Mouse (Mus musculus): ENCODE results near the gene Bad. TPM values are rescaled to one million over a fixed set of nuclear protein-coding genes. Genes with fewer than 3 reads are reported as not detected.

Gene Bad
- polyA plus RNA-seq, 1 experiment from 2014 or later: 87.4 TPM

GRCm38 (mm10) chr19:6940396-6941351, 987 bp upstream of the Bad start:
- WGBS: 24% methylated on average over 28 of the region's 29 CpGs
- Histone ChIP-seq H3K27ac (ENCODE audit: low read depth, low read length) (peak overlapping the region; percentile 48; the same call in 1 of the 2 replicates), H3K27me3 (ENCODE audit: control insufficient read depth, insufficient read depth, low read length) (peaks cover 7% of the 10 kb centered on the region), H3K36me3 (ENCODE audit: control insufficient read depth, insufficient read depth, low read length) (no peaks in the 10 kb centered on the region), H3K4me1 (ENCODE audit: control insufficient read depth, insufficient read depth, low read length) (peaks cover 22% of the 10 kb centered on the region), H3K9ac (replicated peaks; ENCODE audit: low read depth, low read length) (peak overlapping the region; percentile 82), H3K4me3 (ENCODE audit: low read depth, low read length) (peak overlapping the region; percentile 85), H3K4me2 (ENCODE audit: low read depth, low read length) (peak overlapping the region; percentile 100), H3K9me3 (ENCODE audit: control insufficient read depth, low read length) (no peaks in the 10 kb centered on the region)
- ATAC-seq (ENCODE audit: low read depth): peak; percentile 4; the same call in 1 of the 2 replicates

DNA sequence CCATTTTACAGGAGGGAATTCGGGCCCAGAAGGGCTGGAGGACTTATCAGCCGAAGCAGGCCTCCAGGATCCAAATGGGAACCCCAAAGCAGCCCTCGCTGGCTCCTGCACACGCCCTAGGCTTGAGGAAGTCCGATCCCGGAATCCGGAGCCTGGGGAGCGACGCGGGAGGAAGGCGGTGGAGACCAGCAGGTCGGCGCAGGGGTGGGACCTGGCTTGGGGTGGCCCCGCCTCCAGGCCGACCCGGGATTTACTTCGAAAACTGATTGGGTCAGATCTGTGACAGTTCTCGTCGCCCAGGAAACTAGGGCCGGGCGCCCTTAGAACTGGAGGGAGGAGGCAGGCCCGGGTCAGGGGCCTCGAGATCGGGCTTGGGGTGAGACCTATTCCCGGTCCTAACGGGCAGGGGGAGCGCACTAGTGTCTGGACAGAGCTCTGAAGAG, 609 bp downstream of the Bad start, which contains the start of gene Gpr137:
Gene Gpr137 (minus strand): TSS at position 232 of the 443 bp plus-strand sequence.
- Histone ChIP-seq H3K9ac (replicated peaks; ENCODE audit: low read depth, low read length) (peak within 1 kb of the TSS; percentile 82), H3K4me2 (ENCODE audit: low read depth, low read length) (peak within 1 kb of the TSS; percentile 100), H3K4me3 (ENCODE audit: low read depth, low read length) (peak within 1 kb of the TSS; percentile 85), H3K4me1 (ENCODE audit: control insufficient read depth, insufficient read depth, low read length) (peaks cover 22% of the 10 kb centered on the region), H3K27ac (ENCODE audit: low read depth, low read length) (peak within 1 kb of the TSS; percentile 94), H3K36me3 (ENCODE audit: control insufficient read depth, insufficient read depth, low read length) (no peaks in the 10 kb centered on the region), H3K9me3 (ENCODE audit: control insufficient read depth, low read length) (no peaks in the 10 kb centered on the region), H3K27me3 (ENCODE audit: control insufficient read depth, insufficient read depth, low read length) (no peaks in the 10 kb centered on the region)
- ATAC-seq (ENCODE audit: low read depth): peak; percentile 83
- under 1% methylated on average over 27 of the region's 27 CpGs for WGBS

DNA sequence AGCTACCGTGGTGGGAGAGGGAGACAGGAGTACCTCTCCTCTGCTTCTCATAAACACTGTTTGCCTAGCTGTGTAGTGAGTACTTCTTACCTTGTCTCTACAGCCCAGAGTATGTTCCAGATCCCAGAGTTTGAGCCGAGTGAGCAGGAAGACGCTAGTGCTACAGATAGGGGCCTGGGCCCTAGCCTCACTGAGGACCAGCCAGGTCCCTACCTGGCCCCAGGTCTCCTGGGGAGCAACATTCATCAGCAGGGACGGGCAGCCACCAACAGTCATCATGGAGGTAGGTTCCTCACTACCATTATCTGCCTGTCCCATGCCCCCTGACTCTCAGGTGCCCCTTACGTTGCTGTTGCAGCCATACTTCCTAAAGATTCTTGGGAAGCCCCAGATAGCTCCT, 1.1 kb downstream of the Bad start:
- 23% methylated on average over 5 of the region's 5 CpGs for WGBS
- 0 out of 2 replicates have a peak, but pooled peaks have one; percentile 1 for ATAC-seq (ENCODE audit: low read depth)
- Histone ChIP-seq H3K4me1 (ENCODE audit: control insufficient read depth, insufficient read depth, low read length) (peaks cover 22% of the 10 kb centered on the region), H3K27ac (ENCODE audit: low read depth, low read length) (peak overlapping the region; percentile 94), H3K4me2 (ENCODE audit: low read depth, low read length) (peak overlapping the region; percentile 100), H3K27me3 (ENCODE audit: control insufficient read depth, insufficient read depth, low read length) (no peaks in the 10 kb centered on the region), H3K4me3 (ENCODE audit: low read depth, low read length) (peak overlapping the region; percentile 85), H3K9me3 (ENCODE audit: control insufficient read depth, low read length) (no peaks in the 10 kb centered on the region), H3K9ac (replicated peaks; ENCODE audit: low read depth, low read length) (peak overlapping the region; percentile 82), H3K36me3 (ENCODE audit: control insufficient read depth, insufficient read depth, low read length) (no peaks in the 10 kb centered on the region)

- H3K27me3 ChIP-seq (ENCODE audit: control insufficient read depth, insufficient read depth, low read length): no peaks in the 10 kb centered on the region
- no peak overlapping the region for H3K4me2 ChIP-seq (ENCODE audit: low read depth, low read length)
- WGBS: 93% methylated on average over 6 of the region's 6 CpGs
- no peak for ATAC-seq (ENCODE audit: low read depth)
- H3K27ac ChIP-seq (ENCODE audit: low read depth, low read length): no peak overlapping the region
- no peak overlapping the region for H3K9ac ChIP-seq (replicated peaks; ENCODE audit: low read depth, low read length)
- H3K4me1 ChIP-seq (ENCODE audit: control insufficient read depth, insufficient read depth, low read length): peaks cover 19% of the 10 kb centered on the region
- no peak overlapping the region for H3K4me3 ChIP-seq (ENCODE audit: low read depth, low read length)
- no peaks in the 10 kb centered on the region for H3K36me3 ChIP-seq (ENCODE audit: control insufficient read depth, insufficient read depth, low read length)
- no peaks in the 10 kb centered on the region for H3K9me3 ChIP-seq (ENCODE audit: control insufficient read depth, low read length)
Measured at GRCm38 (mm10) chr19:6943709-6944108, 2.0 kb downstream of the Bad start.

DNA sequence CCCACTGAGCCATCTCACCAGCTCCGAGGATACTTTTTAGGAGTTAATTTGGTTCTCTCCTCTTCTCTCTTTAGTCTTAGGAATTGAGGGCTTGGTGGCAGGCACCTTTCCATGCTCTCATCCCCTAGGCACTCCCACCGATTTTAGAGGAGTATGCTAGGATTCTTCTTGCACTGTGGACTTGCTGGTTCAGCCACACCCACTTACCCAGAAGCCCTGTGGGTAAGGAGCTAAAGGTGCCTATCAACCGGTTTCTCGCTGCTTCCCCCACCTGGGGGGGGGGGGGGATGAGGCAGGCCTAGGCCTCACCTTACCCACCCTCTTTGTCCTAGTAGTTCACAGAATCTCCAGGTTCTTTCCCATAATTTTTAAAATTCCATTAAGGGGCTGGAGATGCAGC, 6.1 kb downstream of the Bad start:
- H3K27ac ChIP-seq (ENCODE audit: low read depth, low read length): no peak overlapping the region
- H3K9ac ChIP-seq (replicated peaks; ENCODE audit: low read depth, low read length): no peak overlapping the region
- no peaks in the 10 kb centered on the region for H3K36me3 ChIP-seq (ENCODE audit: control insufficient read depth, insufficient read depth, low read length)
- no peaks in the 10 kb centered on the region for H3K27me3 ChIP-seq (ENCODE audit: control insufficient read depth, insufficient read depth, low read length)
- peaks cover 11% of the 10 kb centered on the region; the same call in 1 of the 2 replicates for H3K4me1 ChIP-seq (ENCODE audit: control insufficient read depth, insufficient read depth, low read length)
- ATAC-seq (ENCODE audit: low read depth): no peak
- 55% methylated on average over 4 of the region's 4 CpGs for WGBS
- no peak overlapping the region for H3K4me3 ChIP-seq (ENCODE audit: low read depth, low read length)
- no peak overlapping the region for H3K4me2 ChIP-seq (ENCODE audit: low read depth, low read length)
- no peaks in the 10 kb centered on the region for H3K9me3 ChIP-seq (ENCODE audit: control insufficient read depth, low read length)

DNA sequence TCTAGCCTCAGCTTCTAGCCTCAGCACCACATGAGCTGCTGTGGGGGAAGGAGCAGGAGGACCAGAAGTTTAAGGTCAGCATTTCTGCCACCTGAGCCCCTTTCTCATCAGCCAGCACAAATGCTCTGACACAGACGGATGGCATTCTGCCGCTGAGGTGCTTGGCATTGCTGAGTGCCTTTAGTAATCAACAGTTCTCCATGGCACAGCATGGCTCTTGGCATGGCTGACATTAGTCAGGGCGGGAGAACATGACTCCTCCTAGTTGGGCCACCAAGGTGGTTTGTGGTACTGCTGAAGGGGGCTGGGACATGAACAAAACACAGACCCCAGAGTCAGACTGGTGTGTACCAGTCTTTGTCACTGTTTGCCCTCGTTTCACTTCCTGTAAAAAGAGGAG, 6.5 kb downstream of the Bad start:
- no peak overlapping the region for H3K9ac ChIP-seq (replicated peaks; ENCODE audit: low read depth, low read length)
- H3K27ac ChIP-seq (ENCODE audit: low read depth, low read length): no peak overlapping the region
- no peaks in the 10 kb centered on the region for H3K36me3 ChIP-seq (ENCODE audit: control insufficient read depth, insufficient read depth, low read length)
- peaks cover 10% of the 10 kb centered on the region; the same call in 1 of the 2 replicates for H3K4me1 ChIP-seq (ENCODE audit: control insufficient read depth, insufficient read depth, low read length)
- no peak overlapping the region for H3K4me3 ChIP-seq (ENCODE audit: low read depth, low read length)
- WGBS: 68% methylated on average over 4 of the region's 4 CpGs
- no peaks in the 10 kb centered on the region for H3K27me3 ChIP-seq (ENCODE audit: control insufficient read depth, insufficient read depth, low read length)
- no peak overlapping the region for H3K4me2 ChIP-seq (ENCODE audit: low read depth, low read length)
- no peaks in the 10 kb centered on the region for H3K9me3 ChIP-seq (ENCODE audit: control insufficient read depth, low read length)
- ATAC-seq (ENCODE audit: low read depth): no peak

GRCm38 (mm10) chr19:6949532-6949931, 7.9 kb downstream of the Bad start:
- 95% methylated on average over 5 of the region's 5 CpGs for WGBS
- Histone ChIP-seq H3K9me3 (ENCODE audit: control insufficient read depth, low read length) (no peaks in the 10 kb centered on the region), H3K36me3 (ENCODE audit: control insufficient read depth, insufficient read depth, low read length) (no peaks in the 10 kb centered on the region), H3K4me3 (ENCODE audit: low read depth, low read length) (no peak overlapping the region), H3K27ac (ENCODE audit: low read depth, low read length) (no peak overlapping the region), H3K27me3 (ENCODE audit: control insufficient read depth, insufficient read depth, low read length) (no peaks in the 10 kb centered on the region), H3K9ac (replicated peaks; ENCODE audit: low read depth, low read length) (no peak overlapping the region), H3K4me2 (ENCODE audit: low read depth, low read length) (no peak overlapping the region), H3K4me1 (ENCODE audit: control insufficient read depth, insufficient read depth, low read length) (peaks cover 10% of the 10 kb centered on the region; the same call in 1 of the 2 replicates)
- ATAC-seq (ENCODE audit: low read depth): no peak

GRCm38 (mm10) chr19:6949951-6950350, 8.3 kb downstream of the Bad start:
- Histone ChIP-seq H3K36me3 (ENCODE audit: control insufficient read depth, insufficient read depth, low read length) (no peaks in the 10 kb centered on the region), H3K27me3 (ENCODE audit: control insufficient read depth, insufficient read depth, low read length) (no peaks in the 10 kb centered on the region), H3K9me3 (ENCODE audit: control insufficient read depth, low read length) (no peaks in the 10 kb centered on the region), H3K27ac (ENCODE audit: low read depth, low read length) (peak overlapping the region; percentile 88; the same call in 1 of the 2 replicates), H3K4me1 (ENCODE audit: control insufficient read depth, insufficient read depth, low read length) (peaks cover 10% of the 10 kb centered on the region; the same call in 1 of the 2 replicates), H3K4me3 (ENCODE audit: low read depth, low read length) (peak overlapping the region; percentile 43), H3K4me2 (ENCODE audit: low read depth, low read length) (peak overlapping the region; percentile 97), H3K9ac (replicated peaks; ENCODE audit: low read depth, low read length) (peak overlapping the region; percentile 72)
- no peak for ATAC-seq (ENCODE audit: low read depth)
- 42% methylated on average over 5 of the region's 5 CpGs for WGBS
